Mouse (Mus musculus): ENCODE data around the gene Ppm1f.
"Not testable (repeated sequence)": the region's sequence is repeated elsewhere in the genome, so short reads cannot be mapped to it uniquely, and the experiment has no call there.

The Ppm1f gene

GRCm38 (mm10) chr16:16911641-16912597 lies 15.7 kb downstream of the Ppm1f start:
- DNase-seq (ENCODE audit: low spot score) = peak; percentile 64

- no peak for DNase-seq (ENCODE audit: low spot score)
These were observed 17.2 kb downstream of the Ppm1f start for GRCm38 (mm10) chr16:16913440-16913839.

DNA sequence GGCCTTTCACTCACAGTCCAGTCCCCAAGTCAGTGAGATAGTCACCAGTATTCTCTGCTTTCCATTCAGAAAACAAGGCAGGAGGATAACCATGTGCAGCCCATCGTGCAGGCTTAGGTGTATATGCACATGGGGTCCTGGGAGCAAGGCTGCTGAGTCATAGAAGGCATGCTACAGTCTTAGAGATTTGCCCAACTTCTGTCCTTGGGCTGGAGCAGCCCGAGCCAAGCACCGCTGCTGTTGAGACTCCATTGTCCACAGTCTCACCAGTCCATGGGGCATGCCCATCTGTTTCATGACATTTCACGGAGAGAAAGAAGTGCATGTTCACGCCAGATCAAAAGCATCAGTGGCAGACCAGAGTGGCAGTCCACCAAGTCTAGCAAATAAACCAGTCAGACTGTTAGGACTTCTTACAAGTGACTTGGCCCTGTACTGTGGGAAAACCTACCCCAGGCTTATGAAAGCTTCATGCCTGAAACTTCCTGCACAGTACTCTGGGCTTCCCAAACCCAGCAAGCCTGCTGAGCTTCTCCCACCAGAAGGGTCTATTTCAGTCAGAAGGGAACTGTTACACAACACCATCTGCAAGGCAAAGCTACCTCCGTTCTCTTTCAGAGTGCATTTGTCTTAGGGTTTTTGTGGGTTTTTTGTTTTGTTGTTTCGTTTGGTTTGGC lies 22.3 kb downstream of the Ppm1f start:
- no peak for DNase-seq (ENCODE audit: low spot score)

GRCm38 (mm10) chr16:16921021-16921435 lies 24.8 kb downstream of the Ppm1f start:
- DNase-seq (ENCODE audit: low spot score) = peak; percentile 25

DNA sequence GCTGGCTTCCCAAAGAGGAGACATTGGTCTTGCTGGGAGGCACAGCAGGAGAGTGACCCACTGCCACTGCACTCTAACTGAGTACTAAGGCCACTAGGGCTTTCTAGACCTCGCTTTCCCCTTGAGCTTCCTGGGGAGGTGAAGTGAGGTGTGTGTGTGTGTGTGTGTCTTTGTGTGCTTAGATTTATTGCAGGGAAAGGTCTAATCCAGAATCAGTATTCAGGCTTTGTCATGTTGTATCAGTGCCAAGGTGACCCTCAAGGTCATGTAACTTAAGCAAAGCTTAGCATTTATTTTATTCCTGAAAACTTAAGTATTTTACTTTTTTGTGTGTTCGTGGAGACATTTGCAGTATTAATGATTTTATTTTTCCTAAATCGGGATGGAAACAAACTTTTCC lies 28.2 kb downstream of the Ppm1f start:
- DNase-seq (ENCODE audit: low spot score) = no peak

DNA sequence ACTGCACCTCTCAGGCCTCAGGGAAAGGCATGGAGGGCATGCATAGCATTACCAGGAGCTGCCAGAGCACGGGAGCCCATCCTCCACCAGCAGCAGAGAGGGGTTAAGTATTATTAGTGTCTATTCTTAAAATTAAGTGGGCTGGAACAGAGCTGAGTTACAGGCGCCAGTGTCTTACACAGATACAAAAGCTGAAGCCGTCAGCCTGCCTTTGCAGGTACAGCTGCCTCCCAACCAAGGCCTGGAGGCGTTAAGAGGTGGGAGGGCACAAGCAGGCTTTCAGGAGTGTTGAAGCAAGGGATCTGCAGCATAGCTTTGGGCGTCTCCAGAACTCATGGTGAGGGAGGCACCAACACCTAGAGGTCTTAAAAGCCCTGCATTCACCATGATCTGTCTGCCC lies 30.3 kb downstream of the Ppm1f start:
- DNase-seq (ENCODE audit: low spot score) = no peak

DNA sequence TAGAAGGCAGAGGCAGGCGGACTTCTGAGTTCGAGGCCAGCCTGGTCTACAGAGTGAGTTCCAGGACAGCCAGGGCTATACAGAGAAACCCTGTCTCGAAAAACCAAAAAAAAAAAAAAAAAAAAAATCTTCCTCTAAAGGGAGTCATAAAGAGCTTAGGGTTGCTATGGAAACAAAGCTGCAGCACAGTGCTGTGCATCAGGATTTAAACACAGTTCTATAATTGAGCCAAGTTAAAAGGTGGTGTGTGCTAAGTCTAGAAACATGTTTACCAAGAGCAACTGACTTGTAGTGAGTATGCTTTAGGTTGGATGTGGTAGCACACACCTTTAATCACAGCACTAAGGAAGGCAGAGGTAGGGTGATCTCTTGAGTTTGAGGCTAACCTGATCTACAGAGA lies 32.6 kb downstream of the Ppm1f start:
- DNase-seq (ENCODE audit: low spot score) = not testable (repeated sequence)

- DNase-seq (ENCODE audit: low spot score) = no peak
These were observed 34.1 kb downstream of the Ppm1f start for GRCm38 (mm10) chr16:16930326-16930725.

GRCm38 (mm10) chr16:16930810-16931296 lies 34.6 kb downstream of the Ppm1f start:
- no peak for DNase-seq (ENCODE audit: low spot score)

GRCm38 (mm10) chr16:16939543-16939942 lies 43.3 kb downstream of the Ppm1f start:
- DNase-seq (ENCODE audit: low spot score) = no peak

DNA sequence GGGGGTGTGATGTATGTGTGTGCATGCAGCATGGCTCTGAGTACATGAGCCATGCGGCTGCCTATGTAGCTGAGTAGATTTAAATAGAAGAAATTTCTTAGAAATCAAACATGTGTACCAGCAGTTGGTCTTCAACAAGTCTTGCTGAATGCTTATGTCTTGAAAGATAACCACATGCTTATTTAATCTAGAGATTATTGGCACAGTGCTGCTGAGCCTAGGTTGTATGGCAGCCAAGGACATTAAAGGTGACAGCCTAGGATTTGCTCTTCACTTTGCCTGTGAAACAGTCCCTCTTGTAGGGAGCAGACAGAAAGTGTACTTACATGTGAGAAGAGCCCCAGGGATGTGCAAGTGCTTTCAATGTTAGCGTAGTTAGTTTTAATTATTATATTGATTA lies 44.8 kb downstream of the Ppm1f start:
- DNase-seq (ENCODE audit: low spot score) = no peak

DNA sequence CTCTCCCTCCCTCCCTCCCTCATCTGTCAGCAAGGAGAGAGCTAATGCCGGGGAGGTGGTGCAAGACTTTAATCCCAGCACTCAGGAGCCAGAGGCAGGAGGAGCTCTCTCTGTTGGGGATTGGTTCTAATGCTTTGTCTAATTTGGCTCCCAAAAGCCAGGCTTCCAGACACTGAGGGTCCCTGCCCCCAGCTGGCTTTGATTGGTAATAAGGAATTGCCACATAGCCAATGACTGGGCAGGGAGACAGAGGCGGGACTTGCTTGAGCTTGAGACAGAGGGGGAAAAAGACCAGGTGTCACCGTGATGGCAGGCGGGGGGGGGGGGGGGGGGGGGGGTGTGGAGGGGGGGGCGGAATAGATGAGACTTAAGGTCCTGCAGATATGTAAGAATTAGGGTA lies 62.3 kb downstream of the Ppm1f start:
- no peak for DNase-seq (ENCODE audit: low spot score)

- DNase-seq (ENCODE audit: low spot score) = no peak
These were observed 63.6 kb downstream of the Ppm1f start for GRCm38 (mm10) chr16:16959907-16960306.

- no peak for DNase-seq (ENCODE audit: low spot score)
These were observed 68.9 kb downstream of the Ppm1f start for GRCm38 (mm10) chr16:16965149-16965548.

DNA sequence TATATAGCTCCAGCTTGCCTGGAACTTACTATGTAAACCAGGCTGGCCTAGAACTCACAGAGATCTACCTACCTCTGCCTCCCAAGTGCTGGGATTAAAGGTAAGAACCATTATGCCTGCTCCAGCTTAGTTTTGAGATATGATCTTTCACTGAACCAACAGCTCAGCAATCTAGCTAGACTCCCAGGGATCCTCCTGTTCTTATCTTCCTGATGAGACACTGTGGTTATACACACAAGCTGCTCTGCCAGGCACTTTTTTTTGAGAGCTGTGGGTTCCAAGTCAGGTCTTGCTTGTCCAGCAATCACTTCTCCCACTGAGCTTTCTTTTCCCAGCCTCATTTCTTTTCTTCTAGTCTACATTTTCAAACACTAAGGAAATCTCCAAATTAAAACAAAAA lies 70.0 kb downstream of the Ppm1f start:
- no peak for DNase-seq (ENCODE audit: low spot score)

Data from urinary bladder, postnatal 25 days (tissue).